Mouse (Mus musculus): ENCODE measurements around the gene Bend5.

Bend5 gene

GRCm38 (mm10) chr4:111442435-111443238, 27.8 kb downstream of the Bend5 start:
- DNase-seq, result no peak

GRCm38 (mm10) chr4:111443906-111444615, 29.3 kb downstream of the Bend5 start:
- DNase-seq, result no peak

- DNase-seq, result no peak
Measured at GRCm38 (mm10) chr4:111444616-111445160, 29.9 kb downstream of the Bend5 start.

- no peak for DNase-seq
Measured at GRCm38 (mm10) chr4:111447918-111448317, 33.1 kb downstream of the Bend5 start.

GRCm38 (mm10) chr4:111448586-111448985, 33.8 kb downstream of the Bend5 start:
- DNase-seq, result no peak

- DNase-seq, result no peak
Measured at GRCm38 (mm10) chr4:111449442-111450199, 34.8 kb downstream of the Bend5 start.

- no peak for DNase-seq
Measured at GRCm38 (mm10) chr4:111451283-111451918, 36.6 kb downstream of the Bend5 start.

GRCm38 (mm10) chr4:111452192-111452591, 37.4 kb downstream of the Bend5 start:
- no peak for DNase-seq

GRCm38 (mm10) chr4:111453275-111453674, 38.5 kb downstream of the Bend5 start:
- no peak for DNase-seq

- DNase-seq, result no peak
Measured at GRCm38 (mm10) chr4:111455621-111456020, 40.8 kb downstream of the Bend5 start.

- no peak for DNase-seq
Measured at GRCm38 (mm10) chr4:111457568-111457967, 42.8 kb downstream of the Bend5 start.

GRCm38 (mm10) chr4:111467293-111467773, 52.5 kb downstream of the Bend5 start:
- no peak for DNase-seq

GRCm38 (mm10) chr4:111467796-111468195, 53.0 kb downstream of the Bend5 start:
- no peak for DNase-seq

GRCm38 (mm10) chr4:111469847-111470246, 55.0 kb downstream of the Bend5 start:
- DNase-seq, result no peak

GRCm38 (mm10) chr4:111471726-111472125, 56.9 kb downstream of the Bend5 start:
- no peak for DNase-seq

GRCm38 (mm10) chr4:111472511-111472910, 57.7 kb downstream of the Bend5 start:
- no peak for DNase-seq

GRCm38 (mm10) chr4:111473014-111473413, 58.2 kb downstream of the Bend5 start:
- DNase-seq, result no peak

- DNase-seq, result no peak
Measured at GRCm38 (mm10) chr4:111475374-111475971, 60.7 kb downstream of the Bend5 start.

GRCm38 (mm10) chr4:111477507-111477906, 62.7 kb downstream of the Bend5 start:
- DNase-seq, result no peak

GRCm38 (mm10) chr4:111483499-111483898, 68.7 kb downstream of the Bend5 start:
- no peak for DNase-seq

- DNase-seq, result no peak
Measured at GRCm38 (mm10) chr4:111485189-111485588, 70.4 kb downstream of the Bend5 start.

- DNase-seq, result no peak
Measured at GRCm38 (mm10) chr4:111486187-111486586, 71.4 kb downstream of the Bend5 start.

Measured in right cerebral cortex, postnatal 25 days (tissue).